Mouse (Mus musculus) lung, postnatal 0 days (tissue): ENCODE results near the gene Ube2h. TPM values are rescaled to one million over a fixed set of nuclear protein-coding genes. Genes with fewer than 3 reads are reported as not detected.

Experiments
- ATAC-seq: fragments of 200-750 bp; cut with Nextera tagmentation; 2 replicates; pipeline ENCODE4 v1.8.0; 2017; ENCODE audit warnings: moderate library complexity
- DNase-seq: peaks from one replicate; pipeline ENCODE4 v3.0.0-alpha.2; 2016; ENCODE audit warnings: low spot score
- H3K27ac ChIP-seq: fragments of 300-500 bp; sonication (generic); 2 replicates; pipeline ENCODE4 v1.5.1; 2014; ENCODE audit warnings: antibody characterized with exemption, mild to moderate bottlenecking, low read length, mixed read lengths
- H3K27me3 ChIP-seq: fragments of 300-500 bp; sonication (generic); replicated peaks from 2 replicates; pipeline ENCODE4 v1.6.1; 2014; ENCODE audit warnings: low read length, mixed read lengths; ENCODE audit not compliant: insufficient read depth
- H3K36me3 ChIP-seq: fragments of 300-500 bp; sonication (generic); 2 replicates; pipeline ENCODE4 v1.6.1; 2014; ENCODE audit warnings: low read length, mixed read lengths; ENCODE audit not compliant: insufficient read depth
- H3K4me1 ChIP-seq: fragments of 300-500 bp; sonication (generic); 2 replicates; pipeline ENCODE4 v1.6.1; 2014; ENCODE audit warnings: antibody characterized with exemption, low read depth, low read length, mixed read lengths; ENCODE audit not compliant: insufficient read depth
- H3K4me2 ChIP-seq: fragments of 300-500 bp; sonication (generic); replicated peaks from 2 replicates; pipeline ENCODE4 v1.6.1; 2014; ENCODE audit warnings: low read depth, mild to moderate bottlenecking, low read length, moderate library complexity, mixed read lengths
- H3K4me3 ChIP-seq: fragments of 300-500 bp; sonication (generic); 2 replicates; pipeline ENCODE4 v1.5.1; 2014; ENCODE audit warnings: low read depth, low read length
- H3K9ac ChIP-seq: fragments of 300-500 bp; sonication (generic); replicated peaks from 2 replicates; pipeline ENCODE4 v1.6.1; 2014; ENCODE audit warnings: low read depth, mild to moderate bottlenecking
- H3K9me3 ChIP-seq: fragments of 300-500 bp; sonication (generic); 2 replicates; pipeline ENCODE4 v1.6.1; 2016; ENCODE audit warnings: low read length, mixed read lengths
- CTCF ChIP-seq: IDR thresholded peaks from 2 replicates; pipeline ENCODE4 v1.5.1; 2016; ENCODE audit warnings: antibody characterized with exemption, mild to moderate bottlenecking
- EP300 ChIP-seq: IDR thresholded peaks from 2 replicates; pipeline ENCODE4 v1.6.1; 2016; ENCODE audit warnings: antibody characterized with exemption, mild to moderate bottlenecking, control low read depth
- WGBS: fragments of 180-500 bp; shearing (Covaris S2); extraction: QIAGEN DNeasy Blood & Tissue Kit; methylation state at CpG from one replicate; pipeline ENCODE4 v1.1.7; 2014; 5-methylcytosine and 5-hydroxymethylcytosine counted together
- polyA plus RNA-seq: library from polyadenylated mRNA; unstranded; fragments of >200 nt; fragmentation: Nextera tagmentation; extraction: Ambion mirVana; gene quantifications from 2 replicates; pipeline ENCODE4 v1.2.1, GENCODE M21; 2015

The Ube2h gene
- polyA plus RNA-seq, 1 experiment from 2014 or later = 34.5 TPM

DNA sequence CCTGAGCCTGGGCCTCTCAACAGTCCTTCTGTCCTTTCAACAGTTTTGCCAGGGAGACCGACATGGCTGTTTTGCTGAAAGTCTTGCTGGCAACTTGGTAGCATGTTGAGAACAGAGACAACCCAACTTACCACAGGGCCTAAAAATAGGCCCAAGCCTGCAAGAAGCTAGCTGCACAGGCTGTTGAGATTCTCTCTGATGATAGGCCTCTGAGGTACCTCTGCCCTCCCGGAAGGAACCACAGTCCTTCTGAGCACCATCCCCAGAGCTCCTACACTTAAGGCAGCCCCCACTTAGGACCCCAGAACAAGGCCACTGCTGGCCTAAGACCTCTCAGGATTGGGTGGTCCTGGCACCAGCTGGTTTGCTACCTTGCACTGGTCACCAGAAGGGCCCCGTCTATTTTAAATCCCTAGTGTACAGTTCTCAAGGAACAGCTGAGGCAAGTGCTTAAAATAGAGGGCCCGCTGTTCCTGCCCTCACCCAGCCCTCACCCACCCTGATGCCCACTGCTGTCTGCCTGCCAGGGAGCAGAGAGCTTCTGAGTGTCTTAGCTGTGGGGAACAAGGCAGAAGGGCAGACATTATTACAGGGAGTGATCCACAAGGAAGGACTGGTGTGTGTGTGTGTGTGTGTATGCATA is 36.0 kb upstream of the Ube2h start:
- no peaks in the 10 kb centered on the region for H3K27me3 ChIP-seq
- no peaks in the 10 kb centered on the region for H3K36me3 ChIP-seq
- no peaks in the 10 kb centered on the region for H3K9me3 ChIP-seq
- peaks cover 5% of the 10 kb centered on the region; the same call in 1 of the 2 replicates for H3K4me1 ChIP-seq
- no peak overlapping the region for H3K27ac ChIP-seq
- 59% methylated on average over 4 of the region's 4 CpGs for WGBS
- no peak overlapping the region for H3K4me2 ChIP-seq
- no peak for DNase-seq
- no peak for ATAC-seq
- TF ChIP-seq EP300 (no peak), CTCF (no peak)
- H3K9ac ChIP-seq = no peak overlapping the region
- H3K4me3 ChIP-seq = no peak overlapping the region

DNA sequence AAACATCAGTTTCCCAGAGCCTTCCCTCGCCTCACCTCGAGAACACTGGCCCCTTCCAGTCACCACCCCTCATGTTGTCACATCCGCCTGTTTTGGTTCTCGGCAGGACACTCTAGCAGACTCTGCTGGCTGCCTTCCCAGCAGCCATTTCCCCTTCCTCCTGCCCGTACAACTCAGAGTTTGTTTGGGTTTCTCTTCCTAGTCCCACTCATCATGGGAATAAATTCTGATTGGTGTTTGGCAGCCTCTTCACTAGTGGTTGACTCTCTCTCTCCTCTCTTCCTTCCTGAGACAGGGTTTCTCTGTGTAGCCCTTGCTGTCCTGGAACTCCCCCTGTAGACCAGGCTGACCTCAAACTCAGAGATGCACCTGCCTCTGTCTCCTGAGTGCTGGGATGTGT is 32.6 kb upstream of the Ube2h start:
- no peak overlapping the region for H3K4me2 ChIP-seq
- DNase-seq = peak; percentile 95

DNA sequence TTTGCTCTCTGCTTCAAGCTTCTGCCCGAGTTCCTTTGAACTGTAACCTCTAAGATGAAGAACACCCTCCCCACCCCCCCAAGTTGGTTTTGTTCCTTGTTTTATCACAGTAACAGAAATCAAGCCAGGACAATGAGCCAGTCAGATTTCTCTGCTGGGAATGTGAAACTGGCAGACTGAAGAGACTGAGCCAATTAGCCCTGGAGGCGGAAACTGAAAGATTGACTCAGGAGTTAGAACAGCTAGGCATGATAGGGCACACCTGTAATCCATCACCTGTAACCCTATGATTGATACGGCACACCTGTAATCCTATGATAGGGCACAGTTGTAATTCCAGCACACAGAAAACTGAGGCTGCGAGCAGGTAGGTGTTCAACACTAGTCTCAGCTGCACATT is 27.9 kb upstream of the Ube2h start:
- Histone ChIP-seq H3K9me3 (no peaks in the 10 kb centered on the region), H3K27me3 (no peaks in the 10 kb centered on the region), H3K4me2 (no peak overlapping the region), H3K4me3 (no peak overlapping the region), H3K27ac (no peak overlapping the region), H3K36me3 (no peaks in the 10 kb centered on the region), H3K9ac (no peak overlapping the region), H3K4me1 (peaks cover 5% of the 10 kb centered on the region; the same call in 1 of the 2 replicates)
- no peak for ATAC-seq
- WGBS = 48% methylated on average over 4 of the region's 4 CpGs
- no peak for TF ChIP-seq EP300
- no peak for TF ChIP-seq CTCF
- peak; percentile 16 for DNase-seq

More for the DNA sequence above, 32.6 kb upstream of the Ube2h start:
- Histone ChIP-seq H3K4me1 (peaks cover 5% of the 10 kb centered on the region; the same call in 1 of the 2 replicates), H3K27me3 (no peaks in the 10 kb centered on the region), H3K27ac (peak overlapping the region; percentile 35; the same call in 1 of the 2 replicates), H3K9me3 (no peaks in the 10 kb centered on the region), H3K36me3 (no peaks in the 10 kb centered on the region), H3K4me3 (no peak overlapping the region), H3K9ac (no peak overlapping the region)
- ATAC-seq = peak; percentile 96
- peak; percentile 66 for TF ChIP-seq CTCF
- TF ChIP-seq EP300 = peak; percentile 91
- under 1% methylated on average over 5 of the region's 5 CpGs for WGBS

DNA sequence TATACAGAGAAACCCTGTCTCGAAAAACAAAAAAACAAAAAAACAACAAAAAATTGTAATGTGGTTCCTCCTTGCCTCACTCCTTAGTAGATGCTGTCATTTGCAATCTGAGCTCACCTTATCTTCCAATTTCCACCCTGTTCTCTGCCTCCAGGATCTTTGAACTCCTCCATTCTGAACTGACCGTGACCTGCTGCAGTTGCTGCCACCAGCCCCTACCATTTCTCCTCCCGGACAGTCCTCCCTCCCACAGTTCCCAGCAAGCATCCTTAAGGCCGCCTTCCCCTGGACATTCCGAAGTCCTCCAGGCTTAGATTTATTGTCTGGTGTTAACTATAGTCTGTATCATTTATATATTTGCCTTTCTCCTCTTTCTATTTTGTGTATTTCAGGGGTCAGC is 26.4 kb upstream of the Ube2h start:
- no peak overlapping the region for H3K4me3 ChIP-seq
- TF ChIP-seq EP300 (no peak), CTCF (no peak)
- H3K9ac ChIP-seq = no peak overlapping the region
- H3K27me3 ChIP-seq = no peaks in the 10 kb centered on the region
- peaks cover 3% of the 10 kb centered on the region; the same call in 1 of the 2 replicates for H3K4me1 ChIP-seq
- no peak for ATAC-seq
- H3K36me3 ChIP-seq = no peaks in the 10 kb centered on the region
- H3K4me2 ChIP-seq = no peak overlapping the region
- no peak overlapping the region for H3K27ac ChIP-seq
- 62% methylated on average over 5 of the region's 5 CpGs for WGBS
- no peaks in the 10 kb centered on the region for H3K9me3 ChIP-seq
- DNase-seq = no peak

DNA sequence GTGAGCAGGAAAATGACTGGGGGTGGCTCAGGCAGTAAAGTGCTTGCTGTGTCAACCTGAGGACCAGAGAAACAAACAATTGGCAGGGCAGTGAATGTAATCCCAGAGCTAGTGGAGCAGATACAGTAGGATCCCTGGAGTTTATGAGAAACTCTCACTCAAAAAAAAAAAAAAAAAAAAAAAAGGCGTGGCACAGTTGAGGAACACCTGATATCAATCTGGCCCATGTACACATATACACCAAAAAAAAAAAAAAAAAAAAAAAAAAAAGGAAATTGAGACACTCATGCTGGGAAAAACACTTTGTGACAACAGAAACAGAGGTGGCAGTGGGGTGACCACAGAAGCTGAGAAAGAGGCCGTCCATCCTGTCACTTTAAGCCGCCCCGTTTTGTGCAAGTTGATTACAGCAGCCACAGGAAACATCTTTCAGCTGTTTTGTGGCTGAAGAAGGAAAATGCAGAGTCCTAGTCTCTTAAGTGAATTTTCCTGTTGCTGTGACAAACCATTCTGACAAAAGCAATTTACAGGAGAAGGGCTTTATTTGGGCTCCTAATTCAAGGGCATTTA is 21.7 kb upstream of the Ube2h start:
- Histone ChIP-seq H3K4me2 (no peak overlapping the region), H3K27ac (no peak overlapping the region), H3K9me3 (no peaks in the 10 kb centered on the region), H3K4me1 (peaks cover 3% of the 10 kb centered on the region; the same call in 1 of the 2 replicates), H3K27me3 (no peaks in the 10 kb centered on the region), H3K36me3 (no peaks in the 10 kb centered on the region), H3K9ac (no peak overlapping the region), H3K4me3 (no peak overlapping the region)
- peak; percentile 41 for DNase-seq
- 45% methylated on average over 3 of the region's 4 CpGs for WGBS
- ATAC-seq = peak; percentile 38
- TF ChIP-seq EP300 = no peak
- TF ChIP-seq CTCF = no peak

DNA sequence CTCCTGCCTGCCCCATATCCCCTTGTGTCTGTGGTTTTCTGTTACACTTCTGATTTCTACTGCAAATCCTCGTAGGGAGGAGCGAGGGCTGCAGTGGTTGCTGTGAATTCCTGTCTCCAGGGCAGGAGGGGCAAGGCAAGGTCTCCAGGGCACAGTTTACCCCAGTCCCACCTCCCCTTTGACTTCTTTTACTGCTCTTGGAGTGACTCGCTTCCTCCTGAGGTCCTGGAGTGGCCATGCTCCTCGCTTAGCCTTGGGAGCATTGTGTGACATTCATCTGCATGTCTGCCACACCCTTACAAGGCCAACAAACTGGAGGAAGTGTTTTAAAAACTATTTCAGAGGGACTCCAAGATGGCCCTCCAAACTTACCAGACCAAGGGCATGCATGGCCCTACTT is 16.7 kb upstream of the Ube2h start:
- H3K27me3 ChIP-seq = no peaks in the 10 kb centered on the region
- no peak overlapping the region for H3K27ac ChIP-seq
- no peak overlapping the region for H3K9ac ChIP-seq
- H3K4me3 ChIP-seq = no peak overlapping the region
- no peaks in the 10 kb centered on the region for H3K36me3 ChIP-seq
- no peak for TF ChIP-seq EP300
- no peak for TF ChIP-seq CTCF
- no peaks in the 10 kb centered on the region for H3K9me3 ChIP-seq
- H3K4me2 ChIP-seq = no peak overlapping the region
- DNase-seq = peak; percentile 18
- no peak for ATAC-seq
- WGBS = 36% methylated on average over 4 of the region's 4 CpGs
- H3K4me1 ChIP-seq = no peaks in the 10 kb centered on the region
